Mouse (Mus musculus) cerebellum, postnatal 36 days (tissue): ENCODE data around the gene 9030624G23Rik.
"Not testable (repeated sequence)": the region's sequence is repeated elsewhere in the genome, so short reads cannot be mapped to it uniquely, and the experiment has no call there.

Experiments used
- DNase-seq, 2 experiments: peaks; one replicate each; pipeline ENCODE4 v3.0.0; 2021 to 2022; ENCODE audit warnings: mixed read lengths in 2 of 2

9030624G23Rik gene

DNA sequence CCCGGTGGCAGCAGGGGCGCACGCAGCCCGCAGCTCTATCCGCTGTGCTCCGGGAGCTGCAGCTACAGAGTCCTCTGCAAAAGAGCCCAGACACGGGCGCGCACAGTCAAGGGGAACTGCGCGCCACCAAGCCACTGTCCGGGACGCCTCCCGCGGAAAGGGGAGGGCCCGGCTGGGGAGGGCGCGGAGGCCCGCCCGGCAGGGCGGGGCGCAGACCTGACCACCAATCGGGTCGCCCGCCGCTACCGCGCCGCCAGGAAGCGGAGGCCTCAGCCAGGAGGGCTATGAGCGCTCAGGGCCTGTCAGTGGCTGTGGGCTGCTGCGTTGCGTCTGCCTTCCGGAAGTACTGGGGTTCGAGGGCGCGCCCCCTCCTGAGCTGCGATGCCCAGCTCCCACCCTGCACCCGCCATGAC lies at the start of gene 9030624G23Rik:
9030624G23Rik (minus strand) TSS at position 139 of the 413 bp plus-strand sequence.
- not testable (repeated sequence) for DNase-seq

- DNase-seq: not testable (repeated sequence)
Measured at GRCm38 (mm10) chr12:24083096-24083495, 13.9 kb downstream of the 9030624G23Rik start.
